Mouse (Mus musculus) kidney, embryonic 16.5 days (tissue): ENCODE results near the gene Rdm1. TPM values are rescaled to one million over a fixed set of nuclear protein-coding genes. Genes with fewer than 3 reads are reported as not detected.

Experiments
- polyA plus RNA-seq: library from polyadenylated mRNA; unstranded; fragments of >200 nt; fragmentation: Nextera tagmentation; extraction: Ambion mirVana; gene quantifications from 2 replicates; pipeline ENCODE4 v1.2.1, GENCODE M21; 2015

Rdm1 gene
- polyA plus RNA-seq, 1 experiment from 2014 or later: 43.1 TPM

Other genes starting within 250 kb of the Rdm1 start
- 79.2 and 84.1 TPM in 2 replicates for gene Aarsd1, start 209.6 kb upstream of the Rdm1 start, polyA plus RNA-seq
- 10.0 and 16.9 TPM in 2 replicates for gene Gm27029, start 202.4 kb upstream of the Rdm1 start, polyA plus RNA-seq
- gene Rundc1, start 202.1 kb upstream of the Rdm1 start, polyA plus RNA-seq: 22.8 and 23.8 TPM in 2 replicates
- 10.1 and 10.9 TPM in 2 replicates for gene Ptges3l, start 201.9 kb upstream of the Rdm1 start, polyA plus RNA-seq
- 267 and 290 TPM in 2 replicates for gene Rpl27, start 184.9 kb upstream of the Rdm1 start, polyA plus RNA-seq
- gene Ifi35, start 178.8 kb upstream of the Rdm1 start, polyA plus RNA-seq: 17.9 and 18.6 TPM in 2 replicates
- 10.9 and 11.3 TPM in 2 replicates for gene Rnd2, start 162.2 kb upstream of the Rdm1 start, polyA plus RNA-seq
- gene Vat1, start 161.0 kb upstream of the Rdm1 start, polyA plus RNA-seq: 36.5 and 39.3 TPM in 2 replicates
- gene Brca1, start 75.2 kb upstream of the Rdm1 start, polyA plus RNA-seq: 12.5 and 14.9 TPM in 2 replicates
- 84.7 and 90.0 TPM in 2 replicates for gene Nbr1, start 75.0 kb upstream of the Rdm1 start, polyA plus RNA-seq
- 7.0 and 8.2 TPM in 2 replicates for gene Tmem106a, start 45.0 kb upstream of the Rdm1 start, polyA plus RNA-seq
- gene Gm11634, start 27.9 kb upstream of the Rdm1 start, polyA plus RNA-seq: not detected in 2 replicates
- 5.1 and 6.4 TPM in 2 replicates for gene Arl4d, start 38.3 kb downstream of the Rdm1 start, polyA plus RNA-seq
- gene Dhx8, start 105.7 kb downstream of the Rdm1 start, polyA plus RNA-seq: 31.3 and 33.2 TPM in 2 replicates
- 51.0 and 63.2 TPM in 2 replicates for gene Etv4, start 158.2 kb downstream of the Rdm1 start, polyA plus RNA-seq